Comparison of ENCODE assay signal across 8 mouse cellular contexts in the genomic region with DNA sequence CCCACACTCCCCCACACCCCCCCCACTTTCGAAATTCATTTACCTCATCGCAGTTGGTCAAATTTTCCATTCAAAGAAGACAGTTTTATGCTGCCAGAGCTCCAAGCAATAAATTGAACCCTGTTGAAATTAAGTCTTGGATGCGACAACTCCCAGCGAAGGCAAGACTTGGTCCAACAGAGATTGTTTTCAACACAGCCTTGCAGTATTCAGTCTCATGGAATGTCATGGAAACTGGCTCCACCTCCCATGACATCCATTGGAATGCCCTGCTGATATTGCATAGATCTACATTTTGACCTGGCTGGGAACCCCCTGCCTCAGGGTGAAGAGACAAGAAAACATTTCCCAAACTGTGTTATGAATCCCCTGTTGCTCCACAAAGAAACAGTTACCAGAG. TPM values are rescaled to one million over a fixed set of nuclear protein-coding genes. Genes with fewer than 3 reads are reported as not detected.
DNase-seq lines count a peak whose midpoint lies in the region; ATAC-seq and TF ChIP-seq lines count a peak whose summit lies in the region.

TSS of gene Man1a (minus strand) at position 190 of the 400 bp plus-strand sequence.

- H3K4me1 ChIP-seq in hindbrain, embryonic 15.5 days (replicated peaks): peaks cover 24% of the 10 kb centered on the region
- peaks cover 14% of the 10 kb centered on the region for H3K4me1 ChIP-seq in liver, embryonic 11.5 days (replicated peaks; ENCODE audit: control insufficient read depth, insufficient read depth, low read length)

- TF ChIP-seq CTCF in gastrocnemius, adult 2 months (IDR thresholded peaks at IDR 0.05): no peak

- WGBS in hindbrain, embryonic 15.5 days: 10% methylated on average over 4 of the region's 4 CpGs
- WGBS in liver, embryonic 11.5 days: 12% methylated on average over 4 of the region's 4 CpGs

- peak within 1 kb of the TSS; percentile 82 for H3ac ChIP-seq in myocyte (ENCODE audit: control insufficient read depth, insufficient read length)

- H3K4me2 ChIP-seq in hindbrain, embryonic 15.5 days: peak within 1 kb of the TSS; percentile 94
- peak within 1 kb of the TSS; percentile 88 for H3K4me2 ChIP-seq in liver, embryonic 11.5 days
- peak within 1 kb of the TSS; percentile 92 for H3K4me2 ChIP-seq in myocyte (ENCODE audit: low read depth)

- H3K79me2 ChIP-seq in myocyte (ENCODE audit: control insufficient read depth, insufficient read depth): no peaks in the 10 kb centered on the region

- intact Hi-C loops in gastrocnemius, adult 2 months (cut with DNase I): loop anchor here (10.0 kb wide), 1 partner anchor 202 kb away; no protein-coding TSS in a partner anchor

- H3K4me3 ChIP-seq in gastrocnemius, adult 2 months: peak within 1 kb of the TSS; percentile 85
- H3K4me3 ChIP-seq in hindbrain, embryonic 15.5 days: peak within 1 kb of the TSS; percentile 66
- H3K4me3 ChIP-seq in liver, embryonic 11.5 days (ENCODE audit: low read depth, low read length): peak within 1 kb of the TSS; percentile 92
- peak within 1 kb of the TSS; percentile 55 for H3K4me3 ChIP-seq in myocyte

- no peaks in the 10 kb centered on the region for H3K9me3 ChIP-seq in hindbrain, embryonic 15.5 days
- no peaks in the 10 kb centered on the region for H3K9me3 ChIP-seq in liver, embryonic 11.5 days (ENCODE audit: control insufficient read depth, low read length)

- H3K27ac ChIP-seq in gastrocnemius, adult 2 months: peak within 1 kb of the TSS; percentile 88
- 0 out of 2 replicates have a peak within 1 kb of the TSS, but pooled peaks have one; percentile 52 for H3K27ac ChIP-seq in hindbrain, embryonic 15.5 days (replicated peaks)
- peak within 1 kb of the TSS; percentile 54; the same call in 1 of the 2 replicates for H3K27ac ChIP-seq in liver, embryonic 11.5 days (ENCODE audit: low read depth, low read length)

- TF ChIP-seq POLR2A in myocyte (IDR thresholded peaks at IDR 0.05; ENCODE audit: insufficient read length, low read depth): no peak

- DNase-seq in frontal cortex, adult 2 months (ENCODE audit: extremely low spot score in 1 of 2, low spot score in 1 of 2): no peak
- no peak for DNase-seq in frontal cortex, postnatal 25 days (ENCODE audit: low spot score in 2 of 2)
- no peak for DNase-seq in adrenal gland, postnatal 4 days (ENCODE audit: low spot score in 2 of 2)
- DNase-seq in gastrocnemius, adult 2 months: peak; percentile 49
- no peak for DNase-seq in liver, embryonic 11.5 days (ENCODE audit: low spot score)
- no peak for DNase-seq in right cerebral cortex, adult 2 months (ENCODE audit: low spot score in 2 of 2)

- no peaks in the 10 kb centered on the region for H3K36me3 ChIP-seq in hindbrain, embryonic 15.5 days
- no peaks in the 10 kb centered on the region for H3K36me3 ChIP-seq in liver, embryonic 11.5 days (ENCODE audit: control insufficient read depth, insufficient read depth, low read length)
- H3K36me3 ChIP-seq in myocyte (ENCODE audit: control insufficient read depth, insufficient read depth): no peaks in the 10 kb centered on the region

- H3K27me3 ChIP-seq in hindbrain, embryonic 15.5 days: no peaks in the 10 kb centered on the region
- no peaks in the 10 kb centered on the region for H3K27me3 ChIP-seq in liver, embryonic 11.5 days (replicated peaks; ENCODE audit: control insufficient read depth, insufficient read depth, low read length)
- H3K27me3 ChIP-seq in myocyte (ENCODE audit: control insufficient read depth, insufficient read depth, insufficient read length): no peaks in the 10 kb centered on the region

- ATAC-seq in hindbrain, embryonic 15.5 days (ENCODE audit: low FRiP score, low read depth): no peak
- ATAC-seq in liver, embryonic 11.5 days (replicated peaks; ENCODE audit: low FRiP score): no peak

- peak within 1 kb of the TSS; percentile 70 for H3K9ac ChIP-seq in hindbrain, embryonic 15.5 days
- peak within 1 kb of the TSS; percentile 88 for H3K9ac ChIP-seq in liver, embryonic 11.5 days (ENCODE audit: low read depth, low read length)

TF ChIP-seq in myocyte, 11 proteins besides CTCF, POLR2A, EP300 and RAD21:
- TF ChIP-seq POLR2AphosphoS2 (IDR thresholded peaks at IDR 0.05; ENCODE audit: insufficient read length, low read depth) (no peak), MYOG (IDR thresholded peaks at IDR 0.05; ENCODE audit: control insufficient read depth in 1 of 3, insufficient read depth in 1 of 3, insufficient read length in 2 of 3, low read depth in 2 of 3) (no peak), SRF (IDR thresholded peaks at IDR 0.05; ENCODE audit: control insufficient read depth, insufficient read length, low read depth) (no peak), TCF12 (IDR thresholded peaks at IDR 0.05; ENCODE audit: insufficient read depth, poor library complexity, severe bottlenecking) (no peak), USF1 (IDR thresholded peaks at IDR 0.05; ENCODE audit: low read depth) (no peak)

RNA-seq across cellular contexts. Expression of gene Man1a, which starts in this region (rescaled TPM):
- polyA plus RNA-seq in frontal cortex, adult 2 months (2012; rRNA removed): 18.4 and 22.1 TPM in 2 replicates
- 10 to 100 TPM; 63.2 to 67.2 TPM for total RNA-seq in adrenal gland, postnatal 4 days (2021)
- 10 to 100 TPM in 1 of 2 experiments, 1 to 10 TPM in 1; 8.4 to 10.4 TPM for total RNA-seq in gastrocnemius, adult 2 months (2021)
- 4.8 and 4.9 TPM in 2 replicates for polyA plus RNA-seq in hindbrain, embryonic 15.5 days (2015; fragmentation: Nextera tagmentation; extraction: Ambion mirVana)
- polyA plus RNA-seq in liver, embryonic 11.5 days (2014; fragmentation: Nextera tagmentation; extraction: Ambion mirVana): 12.6 and 12.9 TPM in 2 replicates
- polyA plus RNA-seq in myocyte (2012; fragmentation: generic; extraction: Trizol): 3.0 TPM

Comparison
In these comparisons a context has a peak if more than half of its experiments do, and no peak if none do; other contexts are left out.
1. RNA of gene Man1a (total RNA-seq): 63.2 to 67.2 TPM in adrenal gland, postnatal 4 days; 8.4 to 10.4 TPM in gastrocnemius, adult 2 months; every median in the first group is over 4 times any median in the second.
2. Peak in every context shown above with its lines, with median percentiles within 50 percentile points of each other: H3K27ac ChIP-seq, H3K4me3 ChIP-seq and H3K4me2 ChIP-seq.